Mouse (Mus musculus): ENCODE data around the gene Pax4.

The Pax4 gene

DNA sequence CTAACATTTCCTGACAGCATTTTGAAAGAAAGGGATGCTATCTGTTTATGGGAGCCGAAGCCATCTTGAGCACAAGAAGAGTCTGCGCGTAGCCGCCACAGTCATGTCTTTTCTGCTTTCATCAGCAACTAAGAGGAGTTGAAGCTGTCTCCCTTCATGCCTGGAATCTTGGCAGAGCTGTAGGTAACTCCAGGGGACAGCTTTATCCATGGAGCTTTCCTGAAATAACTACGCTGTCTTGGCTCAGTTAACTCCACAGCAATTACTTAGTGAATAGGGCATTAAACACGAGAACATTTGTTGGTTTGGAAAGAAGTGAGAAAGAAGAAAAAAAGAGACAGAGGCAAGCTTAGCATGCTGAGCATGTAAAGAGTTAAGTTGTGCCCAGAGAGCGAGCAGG, 1.2 kb downstream of the Pax4 start:
- no peak for DNase-seq (ENCODE audit: low read depth)

DNA sequence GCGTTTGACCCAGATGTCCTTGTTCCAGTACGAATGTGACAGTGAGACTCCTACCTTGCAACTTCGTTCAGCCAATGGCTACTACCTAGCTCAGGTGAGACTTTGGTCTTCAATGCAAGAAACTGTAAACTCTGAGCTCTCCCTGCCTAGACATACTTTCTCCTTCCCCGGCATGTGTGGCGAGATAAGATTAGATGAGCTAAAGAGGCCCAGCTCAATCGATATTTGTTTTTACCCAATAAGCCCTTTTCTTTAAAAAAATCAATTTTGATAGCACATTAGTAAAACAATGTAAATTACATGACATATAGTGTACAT, 17.7 kb downstream of the Pax4 start:
- no peak for DNase-seq (ENCODE audit: low read depth)

DNA sequence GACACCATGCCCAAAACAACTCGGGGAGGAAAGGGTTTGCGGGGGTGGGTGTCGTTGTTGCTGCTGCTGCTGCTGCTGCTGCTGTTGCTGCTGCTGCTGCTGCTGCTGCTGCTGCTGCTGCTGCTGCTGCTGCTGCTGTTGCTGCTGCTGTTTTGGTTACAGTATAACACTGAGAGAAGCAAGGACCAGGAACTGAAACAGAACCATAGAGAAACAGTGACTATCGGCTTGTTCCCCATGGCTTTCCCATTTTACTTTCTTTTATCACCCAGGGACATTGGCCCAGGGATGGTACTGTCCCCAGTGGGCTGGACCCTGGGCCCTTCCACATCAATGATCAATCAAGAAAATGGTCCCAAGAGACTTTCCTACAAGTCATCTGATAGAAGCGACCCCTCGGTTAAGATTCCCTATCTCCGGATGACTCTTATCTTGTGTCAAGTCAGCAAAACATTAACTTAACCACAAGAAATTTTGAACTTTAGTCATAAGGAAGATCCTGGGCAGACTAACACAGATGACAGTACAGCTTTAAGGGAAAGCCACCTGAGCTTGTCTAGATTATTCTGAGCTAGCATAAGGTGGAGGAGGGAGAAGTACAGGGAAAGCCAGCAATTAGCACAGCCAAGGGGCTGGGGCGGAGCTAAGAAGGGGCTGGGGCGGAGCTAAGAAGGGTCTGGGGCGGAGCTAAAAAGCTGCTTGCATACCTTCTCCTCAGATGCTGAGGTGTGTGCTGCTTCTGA, 18.2 kb downstream of the Pax4 start:
- no peak for DNase-seq (ENCODE audit: low read depth)

DNA sequence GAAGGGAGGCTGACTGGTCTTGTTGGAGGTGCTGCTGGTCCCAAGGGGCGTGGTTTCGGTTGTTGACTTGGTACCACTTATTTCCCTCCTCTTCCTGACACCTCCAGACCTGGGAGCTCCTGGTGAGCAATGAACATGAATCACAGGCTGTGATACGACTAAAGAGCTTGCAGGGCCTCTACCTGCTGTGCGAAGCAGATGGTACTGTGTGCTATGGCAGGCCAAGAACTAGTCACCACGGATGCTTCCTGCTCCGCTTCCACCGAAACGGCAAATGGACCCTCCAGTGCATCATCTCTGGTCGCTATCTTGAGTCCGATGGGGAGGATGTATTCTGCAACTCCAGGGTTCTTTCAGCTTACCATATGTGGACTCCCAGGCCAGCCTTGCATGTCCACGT, 19.3 kb downstream of the Pax4 start:
- no peak for DNase-seq (ENCODE audit: low read depth)

DNA sequence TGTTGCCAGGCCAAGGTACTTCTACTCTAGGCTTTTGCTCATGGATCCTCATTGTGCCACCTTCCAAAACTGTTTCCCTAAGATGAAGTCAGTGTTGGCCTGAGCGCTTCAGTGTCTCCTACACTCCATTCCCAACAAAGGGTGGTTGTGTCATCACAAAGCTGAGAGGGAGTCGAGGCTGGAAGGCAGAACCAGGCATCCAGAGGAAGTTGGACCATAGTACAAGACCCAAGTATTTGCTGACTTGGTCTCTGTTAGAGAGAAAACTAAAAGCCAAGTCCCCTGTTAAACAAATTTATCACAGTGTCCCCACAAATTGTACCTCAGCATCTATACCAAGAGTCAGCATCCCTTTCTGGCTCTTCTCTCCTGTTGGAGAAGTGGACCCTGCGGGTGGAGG, 20.9 kb downstream of the Pax4 start, which contains the start of gene Gcc1:
Gene Gcc1, minus strand, starts transcription at position 101 of the 400 bp plus-strand sequence.
- no peak for DNase-seq (ENCODE audit: low read depth)

DNA sequence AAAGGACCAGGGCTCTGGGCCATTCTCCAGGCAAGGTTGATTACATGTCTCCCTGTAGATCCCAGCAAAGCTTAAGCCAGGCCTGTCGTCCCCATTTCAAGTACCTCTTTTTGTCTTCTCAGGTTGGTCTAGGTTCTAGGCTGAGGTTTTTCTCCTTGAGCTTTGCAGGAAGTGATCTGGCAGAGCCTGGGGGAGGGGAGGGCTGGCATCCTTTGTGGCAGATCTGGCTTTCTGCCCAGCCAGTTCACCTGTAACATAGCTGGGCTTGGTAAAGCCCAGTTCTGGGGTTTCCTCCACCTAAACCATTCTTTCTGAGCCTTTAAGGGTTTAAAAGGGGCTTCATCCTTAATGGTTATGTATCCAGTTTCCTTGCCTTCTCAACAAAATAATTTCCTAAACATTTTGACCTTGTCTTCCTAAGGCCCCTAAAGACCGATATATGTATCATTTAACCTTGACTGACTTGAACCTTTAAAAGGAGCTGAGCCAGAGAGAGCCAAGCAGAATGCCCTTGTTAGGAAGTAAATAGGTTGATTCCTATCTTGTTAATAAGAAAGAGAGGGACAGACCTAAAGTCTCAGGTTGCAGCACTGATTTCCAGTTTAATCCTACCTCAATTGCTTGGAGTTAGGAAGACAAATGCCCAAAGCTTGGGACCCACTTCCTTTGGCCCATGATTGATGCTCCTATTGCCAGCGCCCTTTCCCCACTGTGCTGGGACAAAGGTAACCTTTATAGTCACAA, 21.9 kb downstream of the Pax4 start, which contains the start of gene Fscn3:
Gene Fscn3, plus strand, starts transcription at position 694 of the 744 bp plus-strand sequence.
- DNase-seq (ENCODE audit: low read depth) = peak; percentile 55

DNA sequence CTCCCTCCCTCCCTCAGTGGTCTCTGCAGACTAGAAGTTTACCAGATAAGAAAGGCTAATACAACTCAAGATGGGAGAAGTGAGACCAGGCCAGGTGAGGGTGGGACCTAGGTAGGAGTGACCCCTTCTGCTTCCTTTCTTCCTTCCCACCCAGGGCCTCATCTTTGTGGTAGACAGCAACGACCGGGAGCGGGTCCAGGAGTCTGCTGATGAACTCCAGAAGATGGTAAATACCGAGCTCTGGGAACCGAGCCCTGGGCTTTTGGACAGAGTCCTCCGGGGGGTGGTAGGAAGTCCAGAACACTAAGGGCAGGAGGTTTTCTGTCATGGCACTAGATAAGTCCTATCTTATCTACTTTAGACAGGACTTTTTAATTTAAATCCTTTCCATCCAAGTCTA, 24.1 kb downstream of the Pax4 start:
- DNase-seq (ENCODE audit: low read depth) = no peak

DNA sequence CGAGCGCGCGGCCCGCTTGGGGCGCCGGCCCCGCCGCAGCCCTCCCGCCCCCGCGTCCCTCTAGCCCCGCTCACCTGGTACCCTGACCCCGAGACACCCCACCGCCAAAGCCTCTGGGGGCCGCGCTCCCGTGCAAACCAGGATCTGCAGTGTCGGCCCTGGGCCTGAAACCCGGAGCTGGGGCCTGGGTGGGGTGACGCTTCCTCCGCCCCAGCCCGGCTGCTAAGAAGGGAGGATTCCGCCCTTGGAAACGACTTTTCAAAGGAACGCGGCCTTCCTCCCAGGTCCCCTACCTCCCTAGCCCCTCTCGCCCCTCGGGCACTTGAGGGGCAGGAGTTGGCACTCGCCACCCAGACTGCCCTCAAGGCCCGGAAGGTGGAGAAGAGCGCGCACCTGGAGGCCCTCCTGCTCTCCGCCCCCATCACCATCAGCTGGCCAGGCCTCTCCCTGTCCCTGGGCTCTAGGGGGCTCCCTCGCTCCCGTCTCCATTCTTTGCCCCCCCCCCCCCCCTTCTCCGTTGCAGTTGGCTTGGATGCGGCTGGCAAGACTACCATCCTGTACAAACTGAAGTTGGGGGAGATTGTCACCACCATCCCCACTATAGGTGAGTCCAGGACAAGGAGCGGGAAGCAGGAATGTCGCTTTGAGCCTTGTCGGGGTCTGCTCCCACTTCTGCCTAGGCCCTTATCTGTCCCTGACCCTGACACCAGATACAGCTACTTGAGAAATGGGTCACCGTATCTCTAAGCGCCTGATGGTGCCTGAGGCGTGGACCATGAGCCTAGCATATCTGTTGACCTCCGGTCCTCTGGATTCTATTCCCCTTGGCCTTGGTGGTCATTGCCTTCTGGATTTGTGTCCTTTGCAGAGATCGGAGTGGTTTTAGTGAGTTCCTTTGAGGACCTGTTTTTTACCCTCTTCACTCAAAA, 25.1 kb downstream of the Pax4 start:
- peak; percentile 65 for DNase-seq (ENCODE audit: low read depth)

DNA sequence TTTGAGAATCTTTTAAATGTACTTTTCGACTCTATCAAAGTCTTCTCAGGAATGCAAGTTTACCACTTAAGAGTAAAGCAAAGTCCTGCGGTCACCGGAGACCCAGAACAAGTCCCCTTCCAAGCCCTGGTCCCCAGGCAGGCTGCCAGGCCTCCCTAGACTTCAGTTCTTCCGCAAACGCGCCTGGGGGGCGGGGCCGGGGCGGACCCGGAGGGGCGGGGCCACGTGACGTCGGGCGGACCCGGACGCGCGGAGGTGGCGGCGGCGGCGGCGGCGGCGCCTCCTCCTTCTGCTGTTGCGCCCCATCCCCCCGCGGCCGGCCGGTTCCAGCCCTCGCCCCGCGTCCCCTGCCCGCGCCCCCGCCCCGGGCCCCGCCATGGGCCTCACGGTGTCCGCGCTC, 25.8 kb downstream of the Pax4 start, which contains the start of gene Arf5:
Gene Arf5, plus strand, starts transcription at position 248 of the 400 bp plus-strand sequence.
- DNase-seq (ENCODE audit: low read depth) = peak; percentile 94

DNA sequence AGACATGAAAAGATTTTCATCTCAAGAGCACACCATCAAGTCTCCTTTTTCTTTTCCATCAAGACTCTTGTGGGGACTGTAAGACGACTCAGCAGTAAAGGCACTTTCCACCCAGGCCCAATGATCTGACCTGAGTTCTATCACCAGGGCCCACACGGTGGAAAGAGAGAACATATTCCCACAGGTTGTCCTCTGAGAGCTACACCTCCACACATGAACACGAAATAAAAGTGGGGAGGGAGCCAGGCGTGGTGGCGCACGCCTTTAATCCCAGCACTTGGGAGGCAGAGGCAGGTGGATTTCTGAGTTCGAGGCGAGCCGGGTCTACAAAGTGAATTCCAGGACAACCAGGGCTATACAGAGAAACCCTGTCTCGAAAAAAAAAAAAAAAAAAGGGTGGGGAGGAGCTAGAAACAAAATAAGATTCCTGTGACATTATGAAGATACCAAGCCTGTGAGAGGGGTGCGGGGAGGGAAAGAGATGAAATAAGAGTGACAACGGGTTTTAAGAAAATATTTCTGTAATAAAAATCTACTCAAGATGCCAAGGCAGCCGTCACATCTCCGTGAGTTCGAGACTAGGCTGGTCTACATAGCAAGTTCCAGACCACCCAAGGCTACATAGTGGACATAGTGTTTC, 26.4 kb downstream of the Pax4 start:
- no peak for DNase-seq (ENCODE audit: low read depth)

DNA sequence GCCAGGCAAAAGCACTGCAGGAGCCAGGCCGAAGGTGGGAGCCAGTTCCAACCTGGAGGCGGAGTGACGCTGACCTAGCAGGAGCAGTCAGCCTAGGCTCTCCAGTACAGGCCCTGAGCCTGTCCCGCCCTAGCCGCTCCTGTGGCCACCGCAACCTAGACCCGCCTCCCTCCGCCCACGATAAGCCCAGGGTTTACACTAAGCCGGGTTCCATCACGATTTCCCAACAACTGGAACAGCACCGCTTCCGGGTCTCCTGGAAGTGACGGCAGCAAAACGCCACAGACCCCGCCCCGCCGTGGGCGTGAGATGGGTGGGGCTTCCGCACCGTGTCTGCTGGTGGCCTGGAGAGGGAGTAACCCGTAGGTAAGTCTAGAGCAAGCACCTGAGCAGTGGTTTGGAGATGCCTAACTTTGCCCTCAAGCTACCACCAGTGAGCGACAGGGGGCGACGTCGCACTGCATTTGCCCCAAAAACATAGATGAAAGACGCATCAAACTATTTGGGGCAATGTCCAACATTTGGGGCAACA, 27.6 kb downstream of the Pax4 start:
- peak; percentile 98 for DNase-seq (ENCODE audit: low read depth)

DNA sequence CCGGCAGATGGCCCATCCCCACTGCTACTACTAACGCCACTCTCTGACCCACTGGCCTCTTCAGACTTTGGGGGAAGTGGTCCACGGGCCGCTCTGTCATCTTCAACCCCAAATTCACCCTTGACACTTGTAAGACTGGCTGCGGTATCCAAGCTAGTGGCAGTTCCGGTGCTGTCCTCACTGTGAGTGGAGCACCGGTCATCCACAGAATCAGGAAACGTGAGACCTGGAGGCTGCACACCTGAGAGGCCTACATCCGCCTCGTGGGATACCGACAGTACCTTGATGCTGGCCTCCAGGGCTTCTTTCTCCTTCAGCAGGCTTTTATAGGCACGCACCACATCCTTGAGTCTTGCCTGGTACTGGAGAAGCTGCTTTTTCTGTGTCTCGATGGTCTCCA, 28.3 kb downstream of the Pax4 start:
- peak; percentile 47 for DNase-seq (ENCODE audit: low read depth)

DNA sequence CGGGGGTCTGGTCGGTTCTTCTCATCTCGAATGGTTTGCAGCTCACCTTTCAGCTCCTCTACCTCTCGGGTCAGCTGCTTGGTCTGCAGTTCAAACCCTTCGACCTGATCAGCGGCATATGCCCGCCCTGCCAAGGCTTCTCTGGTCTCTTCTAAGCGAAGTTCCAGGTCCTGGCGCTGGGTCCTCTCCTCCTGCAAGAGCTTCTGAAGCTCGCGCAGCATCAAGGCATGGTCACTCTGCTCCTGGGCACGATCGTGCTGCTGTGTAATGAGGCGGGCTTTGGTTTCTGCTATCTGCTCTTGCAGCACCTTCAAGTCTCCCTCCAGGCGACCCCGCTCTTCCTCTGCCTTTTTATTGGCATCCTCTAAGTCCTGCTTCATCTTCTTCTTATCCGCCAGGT, 28.8 kb downstream of the Pax4 start:
- no peak for DNase-seq (ENCODE audit: low read depth)

DNA sequence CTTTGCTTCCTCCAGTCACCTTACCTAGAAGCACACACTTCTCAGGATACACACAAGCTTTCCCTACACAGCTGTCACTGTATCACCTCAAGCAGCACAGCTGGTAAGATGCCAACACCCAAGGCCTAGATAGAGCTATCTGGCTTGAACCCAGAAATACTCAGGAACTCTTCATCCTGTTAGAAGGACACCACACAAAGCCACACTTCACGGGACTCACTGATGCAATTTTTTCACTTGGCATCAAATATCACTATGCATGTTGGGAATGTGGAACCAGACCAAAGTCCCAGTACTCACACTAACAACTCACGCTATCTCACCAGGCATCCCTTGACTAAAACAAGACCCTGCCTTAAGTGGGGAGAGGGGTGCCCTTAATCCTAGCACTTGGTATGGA, 29.5 kb downstream of the Pax4 start:
- DNase-seq (ENCODE audit: low read depth) = no peak

DNA sequence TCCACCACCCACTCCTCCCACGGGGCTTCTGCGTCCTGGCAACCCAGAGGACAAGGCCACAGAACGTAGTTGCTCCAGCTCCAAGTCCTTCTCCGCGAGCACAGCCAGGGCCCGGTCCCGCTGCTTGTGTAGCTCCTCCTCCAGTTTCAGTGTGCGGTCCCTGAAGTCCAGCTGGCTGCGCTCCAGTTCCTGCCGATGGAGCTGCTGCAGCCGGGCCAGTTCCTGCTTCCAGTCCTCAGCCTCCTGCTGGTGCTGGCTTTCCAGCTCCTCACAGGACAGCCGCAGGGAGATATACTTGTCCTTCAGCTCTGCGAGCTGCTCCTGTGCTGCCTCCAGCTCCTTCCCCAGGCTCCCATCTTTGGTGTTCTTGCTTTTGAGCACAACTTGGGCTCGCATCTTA, 30.7 kb downstream of the Pax4 start:
- no peak for DNase-seq (ENCODE audit: low read depth)

DNA sequence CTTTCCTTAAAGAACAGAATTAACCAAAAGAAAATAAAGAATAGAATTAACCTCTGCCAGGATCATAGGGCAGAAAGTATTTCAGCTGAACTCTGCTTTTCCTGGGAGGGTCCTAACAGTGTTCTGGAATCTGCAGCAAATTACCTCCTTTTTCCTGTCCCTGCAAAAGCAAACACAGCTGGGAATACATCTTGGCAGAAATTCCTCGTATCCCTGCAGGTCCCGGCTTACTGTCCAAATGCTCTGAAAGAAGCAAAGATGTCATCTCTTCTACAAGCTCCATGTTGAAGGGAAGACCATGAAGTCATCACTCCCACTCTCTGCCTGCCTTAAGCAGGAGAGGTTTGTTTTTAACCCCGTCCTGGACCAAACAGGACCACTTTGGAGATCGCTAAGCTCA, 32.2 kb downstream of the Pax4 start:
- no peak for DNase-seq (ENCODE audit: low read depth)

DNA sequence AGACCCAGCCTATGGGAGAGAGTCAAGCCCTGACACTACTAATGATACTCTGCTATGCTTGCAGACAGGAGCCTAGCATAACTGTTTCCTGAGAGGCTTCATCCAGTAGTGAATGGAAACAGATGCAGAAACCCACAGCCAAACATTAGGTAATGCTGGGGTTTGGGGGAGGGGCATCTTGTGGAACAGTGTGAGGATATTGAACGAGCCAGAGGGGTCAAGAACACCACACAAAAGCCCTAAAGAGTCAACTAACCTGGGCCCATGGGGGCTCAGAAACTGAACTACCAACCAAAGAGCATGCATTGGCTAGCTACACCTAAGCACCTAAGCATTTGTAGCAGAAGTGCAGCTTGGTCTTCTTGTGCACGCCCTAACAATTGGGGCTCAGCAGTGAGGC, 37.9 kb downstream of the Pax4 start:
- no peak for DNase-seq (ENCODE audit: low read depth)

DNA sequence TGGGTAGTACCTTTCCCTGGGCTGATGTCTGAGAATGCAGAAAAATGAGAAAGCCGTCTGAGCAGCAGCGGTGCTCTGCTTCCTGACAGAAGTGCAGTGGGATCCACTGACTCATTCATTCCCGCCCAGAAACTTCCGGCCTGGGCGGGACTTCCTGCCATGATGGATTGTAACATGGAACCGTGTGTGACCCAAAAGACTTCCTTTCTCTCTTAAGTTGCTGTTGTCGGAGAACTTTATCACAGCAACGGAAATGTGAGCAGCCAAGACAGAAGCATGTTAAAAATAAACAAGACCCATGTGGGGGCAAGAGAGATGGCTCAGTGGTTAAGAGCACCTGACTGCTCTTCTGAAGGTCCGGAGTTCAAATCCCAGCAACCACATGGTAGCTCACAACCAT, 39.1 kb downstream of the Pax4 start:
- DNase-seq (ENCODE audit: low read depth) = peak; percentile 64

DNA sequence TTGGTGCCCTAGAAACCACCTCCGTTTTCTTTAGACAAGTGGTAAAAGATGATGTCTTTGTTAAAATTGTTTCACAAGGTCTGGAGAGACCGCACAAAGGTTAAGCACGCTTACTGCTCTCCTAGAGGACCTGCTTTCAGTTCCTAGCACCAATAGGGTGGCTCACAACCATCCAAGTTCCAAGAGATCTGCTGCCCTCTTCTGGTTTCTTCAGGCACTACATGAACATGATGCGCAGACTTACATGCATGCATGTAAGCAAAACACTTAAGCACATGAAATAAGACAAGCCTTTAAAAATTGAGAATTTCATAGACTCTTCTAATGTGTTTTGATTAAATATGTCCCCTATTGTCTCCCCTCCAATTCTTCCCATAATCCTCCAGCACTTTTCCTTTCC, 49.4 kb downstream of the Pax4 start:
- DNase-seq (ENCODE audit: low read depth) = peak; percentile 60

DNA sequence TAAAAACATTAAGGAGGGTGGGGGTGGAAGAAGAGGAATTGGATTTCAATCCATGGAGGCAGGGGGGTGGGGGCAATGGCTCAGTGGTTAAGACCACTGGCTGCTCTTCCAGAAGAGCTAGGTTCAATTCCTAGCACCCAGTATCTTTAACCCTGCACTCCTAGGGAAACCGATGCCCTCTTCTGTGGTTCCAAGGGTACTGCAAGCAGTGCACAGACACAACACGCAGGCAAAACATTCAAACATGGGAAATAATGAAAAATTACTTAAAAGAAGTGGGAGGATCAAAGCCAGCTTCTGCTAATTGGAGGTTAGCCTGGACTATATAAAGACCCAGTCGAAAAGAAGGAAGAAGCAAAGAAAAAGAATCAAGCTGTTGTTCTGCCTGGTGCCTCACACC, 50.4 kb downstream of the Pax4 start:
- peak; percentile 17 for DNase-seq (ENCODE audit: low read depth)

DNA sequence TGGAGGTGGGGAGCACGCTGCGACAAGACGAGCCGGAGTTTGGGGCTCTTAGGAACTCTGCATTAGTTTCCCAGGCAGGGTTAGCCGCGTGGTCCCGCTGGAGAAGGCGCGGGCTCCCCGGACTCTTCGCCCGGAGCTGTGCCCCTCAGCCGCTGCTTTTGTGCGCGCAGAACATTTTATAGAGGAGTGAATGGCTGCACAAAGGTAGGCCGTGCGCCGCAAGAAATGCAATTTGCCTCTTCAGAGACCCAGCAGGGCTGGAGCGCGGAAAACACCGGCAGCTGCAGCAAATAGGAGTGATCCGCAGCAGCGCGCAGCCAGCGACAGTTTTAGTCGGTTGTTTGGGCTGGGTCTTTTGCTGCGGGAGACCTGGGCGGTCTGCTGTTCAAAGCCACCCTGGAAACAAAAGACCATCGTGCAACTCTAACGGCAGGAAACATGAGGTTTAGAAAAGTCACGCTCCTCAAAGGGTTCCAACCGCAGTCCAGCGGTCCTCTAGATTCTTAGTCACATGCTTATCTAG, 51.4 kb downstream of the Pax4 start, which contains the start of gene Zfp800:
Gene Zfp800, minus strand, starts transcription at position 325 of the 523 bp plus-strand sequence.
- peak; percentile 60 for DNase-seq (ENCODE audit: low read depth)

Measured in induced T-regulatory cell, adult 2 months (primary cell).